Mouse (Mus musculus) mature B cell (primary cell): ENCODE data around the gene Ezh2.

Experiments used
- in situ Hi-C: fragments of 300-500 bp; cut with MboI; formaldehyde crosslinking; loops from 2 replicates; pipeline ENCODE4 v1.14.3; 2019

The Ezh2 gene

GRCm38 (mm10) chr6:47552280-47552679 is 42.9 kb downstream of the Ezh2 start:
- in situ Hi-C loops = no loop called here

GRCm38 (mm10) chr6:47535333-47535732 is 59.8 kb downstream of the Ezh2 start:
- in situ Hi-C loops = no loop called here

GRCm38 (mm10) chr6:47532547-47532946 is 62.6 kb downstream of the Ezh2 start:
- in situ Hi-C loops = no loop called here

GRCm38 (mm10) chr6:47527655-47528054 is 67.5 kb downstream of the Ezh2 start:
- in situ Hi-C loops = no loop called here

- in situ Hi-C loops = no loop called here
These were observed 68.0 kb downstream of the Ezh2 start for GRCm38 (mm10) chr6:47527129-47527528.

GRCm38 (mm10) chr6:47526446-47526845 is 68.7 kb downstream of the Ezh2 start:
- in situ Hi-C loops = no loop called here

- in situ Hi-C loops = no loop called here
These were observed 70.1 kb downstream of the Ezh2 start for GRCm38 (mm10) chr6:47525041-47525440.

- in situ Hi-C loops = no loop called here
These were observed 72.7 kb downstream of the Ezh2 start for GRCm38 (mm10) chr6:47522431-47522830.

- in situ Hi-C loops = no loop called here
These were observed 75.1 kb downstream of the Ezh2 start for GRCm38 (mm10) chr6:47520030-47520429.

- in situ Hi-C loops = no loop called here
These were observed 100.6 kb downstream of the Ezh2 start for GRCm38 (mm10) chr6:47494562-47494961.

- in situ Hi-C loops = no loop called here
These were observed 113.1 kb downstream of the Ezh2 start for GRCm38 (mm10) chr6:47482027-47482426.
